Mouse (Mus musculus) olfactory bulb, adult 2 months (tissue): ENCODE measurements around the gene Tfe3. TPM values are rescaled to one million over a fixed set of nuclear protein-coding genes. Genes with fewer than 3 reads are reported as not detected.

Experiments used
- H3K27ac ChIP-seq: fragments of 200-500 bp; 2 replicates; pipeline ENCODE4 v1.5.1; 2012; ENCODE audit warnings: low read depth, low read length; ENCODE audit not compliant: insufficient read depth
- H3K4me1 ChIP-seq: fragments of 200-500 bp; 2 replicates; pipeline ENCODE4 v1.6.1; 2012; ENCODE audit warnings: low read length; ENCODE audit not compliant: control insufficient read depth, insufficient read depth
- H3K4me3 ChIP-seq: fragments of 200-500 bp; 2 replicates; pipeline ENCODE4 v1.5.1; 2012; ENCODE audit warnings: mild to moderate bottlenecking, low read depth, low read length, moderate library complexity; ENCODE audit not compliant: insufficient read depth
- CTCF ChIP-seq: fragments of 200-500 bp; IDR thresholded peaks from 2 replicates; pipeline ENCODE4 v1.5.1; 2012; ENCODE audit warnings: low read depth, mild to moderate bottlenecking, low read length, moderate library complexity; ENCODE audit not compliant: insufficient read depth
- POLR2A ChIP-seq: fragments of 200-500 bp; IDR thresholded peaks from 2 replicates; pipeline ENCODE4 v1.6.1; 2012; ENCODE audit warnings: mild to moderate bottlenecking, low read depth, low read length, moderate library complexity; ENCODE audit not compliant: insufficient read depth
- WGBS: fragments of 180-500 bp; shearing (Covaris S2); methylation state at CpG from one replicate; pipeline ENCODE4 v1.1.7; 2018; 5-methylcytosine and 5-hydroxymethylcytosine counted together
- polyA plus RNA-seq: library from polyadenylated mRNA; stranded (reverse); fragments of >200 nt; gene quantifications from 2 replicates; pipeline ENCODE4 v1.2.4, GENCODE M21; 2012; ENCODE audit warnings: low replicate concordance; ENCODE audit not compliant: missing spikeins, insufficient read depth, insufficient read length

Tfe3 gene
- polyA plus RNA-seq, 1 experiment, result not detected

- Histone ChIP-seq H3K4me1 (peaks cover 6% of the 10 kb centered on the region; the same call in 1 of the 2 replicates), H3K4me3 (no peak overlapping the region), H3K27ac (no peak overlapping the region)
- no peak for TF ChIP-seq CTCF
- 85% methylated on average over 13 of the region's 13 CpGs for WGBS
These were observed 35.2 kb upstream of the Tfe3 start for GRCm38 (mm10) chrX:7727176-7727575.

GRCm38 (mm10) chrX:7728215-7728921, 34.0 kb upstream of the Tfe3 start, which contains the start of gene Praf2:
Gene Praf2, plus strand, starts transcription at chrX:7728439.
- WGBS, result 17% methylated on average over 42 of the region's 42 CpGs
- H3K4me1 ChIP-seq, result peaks cover 6% of the 10 kb centered on the region; the same call in 1 of the 2 replicates
- H3K27ac ChIP-seq, result peak within 1 kb of the TSS; percentile 69
- no peak for TF ChIP-seq CTCF
- TF ChIP-seq POLR2A, result no peak
- peak within 1 kb of the TSS; percentile 92 for H3K4me3 ChIP-seq

GRCm38 (mm10) chrX:7728922-7729265, 33.5 kb upstream of the Tfe3 start:
- TF ChIP-seq CTCF (no peak), POLR2A (no peak)
- WGBS, result 28% methylated on average over 4 of the region's 4 CpGs
- Histone ChIP-seq H3K27ac (peak overlapping the region; percentile 69; the same call in 1 of the 2 replicates), H3K4me3 (peak overlapping the region; percentile 92), H3K4me1 (peaks cover 5% of the 10 kb centered on the region)

- 33% methylated on average over 26 of the region's 26 CpGs for WGBS
These were observed 28.7 kb upstream of the Tfe3 start for GRCm38 (mm10) chrX:7733571-7734156.

GRCm38 (mm10) chrX:7739336-7740081, 22.9 kb upstream of the Tfe3 start:
- no peak overlapping the region for H3K27ac ChIP-seq
- H3K4me1 ChIP-seq, result peaks cover 10% of the 10 kb centered on the region; the same call in 1 of the 2 replicates
- 63% methylated on average over 14 of the region's 14 CpGs for WGBS
- no peak for TF ChIP-seq POLR2A
- TF ChIP-seq CTCF, result no peak
- H3K4me3 ChIP-seq, result no peak overlapping the region

More at GRCm38 (mm10) chrX:7733571-7734156, 28.7 kb upstream of the Tfe3 start:
- Histone ChIP-seq H3K4me1 (peaks cover 10% of the 10 kb centered on the region), H3K4me3 (peak overlapping the region; percentile 43), H3K27ac (0 out of 2 replicates have a peak overlapping the region, but pooled peaks have one; percentile 32)
- no peak for TF ChIP-seq POLR2A
- peak; percentile 47; the same call in 1 of the 2 replicates for TF ChIP-seq CTCF

- H3K27ac ChIP-seq, result no peak overlapping the region
- 78% methylated on average over 10 of the region's 10 CpGs for WGBS
- H3K4me3 ChIP-seq, result no peak overlapping the region
- TF ChIP-seq POLR2A (no peak), CTCF (no peak)
- peaks cover 10% of the 10 kb centered on the region; the same call in 1 of the 2 replicates for H3K4me1 ChIP-seq
These were observed 22.1 kb upstream of the Tfe3 start for GRCm38 (mm10) chrX:7740082-7740819.

GRCm38 (mm10) chrX:7741103-7741502, 21.3 kb upstream of the Tfe3 start:
- 73% methylated on average over 5 of the region's 5 CpGs for WGBS
- TF ChIP-seq CTCF (no peak), POLR2A (no peak)
- no peak overlapping the region for H3K27ac ChIP-seq
- H3K4me1 ChIP-seq, result peaks cover 10% of the 10 kb centered on the region; the same call in 1 of the 2 replicates
- H3K4me3 ChIP-seq, result no peak overlapping the region

- TF ChIP-seq CTCF, result no peak
- TF ChIP-seq POLR2A, result no peak
- WGBS, result 58% methylated on average over 5 of the region's 5 CpGs
- Histone ChIP-seq H3K4me1 (peaks cover 7% of the 10 kb centered on the region; the same call in 1 of the 2 replicates), H3K4me3 (no peak overlapping the region), H3K27ac (no peak overlapping the region)
These were observed 18.9 kb upstream of the Tfe3 start for GRCm38 (mm10) chrX:7743470-7743869.
